Mouse (Mus musculus): ENCODE data around the gene Atm. TPM values are rescaled to one million over a fixed set of nuclear protein-coding genes. Genes with fewer than 3 reads are reported as not detected.

Gene Atm
- polyA plus RNA-seq, 1 experiment = 0.65 TPM

DNA sequence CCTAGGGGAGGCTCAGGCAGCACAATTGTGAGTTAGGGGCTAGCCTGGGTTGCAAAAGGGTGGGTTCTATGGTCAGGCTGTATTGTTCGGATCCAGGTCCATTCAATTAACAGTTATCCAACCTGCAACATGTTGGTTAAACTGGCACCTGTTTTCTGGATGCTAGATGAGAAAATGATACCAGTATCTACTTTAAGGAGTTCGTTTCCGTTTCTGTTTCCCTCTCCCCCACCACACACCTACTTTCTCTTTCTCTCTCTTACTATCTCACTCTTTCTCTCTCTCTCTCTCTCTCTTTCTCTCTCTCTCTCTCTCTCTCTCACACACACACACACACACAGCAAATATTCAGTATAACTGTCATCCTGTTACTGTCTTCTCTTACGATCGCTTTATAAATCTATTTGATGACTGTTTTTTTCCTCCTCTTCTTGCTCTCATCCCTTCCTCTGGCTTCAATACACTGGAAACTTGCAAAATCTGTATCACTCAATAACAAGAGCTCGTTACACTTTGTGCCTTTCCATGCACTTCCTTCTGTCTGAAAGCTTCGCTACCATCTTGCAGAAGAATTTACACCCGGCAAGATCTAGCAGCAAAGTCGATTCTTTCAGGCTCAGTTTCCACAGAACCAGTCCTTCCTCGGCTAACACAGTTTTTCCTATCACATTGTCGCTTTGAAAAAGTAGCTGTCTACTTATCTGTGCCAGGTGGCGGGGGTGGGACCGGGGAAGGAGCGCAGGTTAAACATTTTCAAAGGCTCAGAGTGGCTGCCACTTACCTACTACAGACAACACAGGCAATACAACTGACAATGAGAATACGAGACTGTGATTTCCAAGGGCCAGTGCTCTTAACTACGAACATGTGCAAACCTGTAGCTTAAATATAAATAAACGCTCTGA lies 872 bp downstream of the Atm start:
- peaks cover 4% of the 10 kb centered on the region; the same call in 1 of the 2 replicates for H3K4me1 ChIP-seq (ENCODE audit: control insufficient read depth, insufficient read depth, insufficient read length, low read length)
- TF ChIP-seq POLR2A (IDR thresholded peaks at IDR 0.05; ENCODE audit: low read depth, low read length) (no peak), CTCF (IDR thresholded peaks at IDR 0.05; ENCODE audit: extremely low read depth, insufficient read length, insufficient replicate concordance, low read depth, low read length) (no peak)
- peaks cover 3% of the 10 kb centered on the region; the same call in 1 of the 2 replicates for H3K36me3 ChIP-seq (ENCODE audit: control insufficient read depth, insufficient read depth, low read length)
- H3K27ac ChIP-seq (ENCODE audit: insufficient read depth, low read depth, low read length) = peak overlapping the region; percentile 76
- 3% methylated on average over 17 of the region's 17 CpGs for WGBS
- no peaks in the 10 kb centered on the region for H3K27me3 ChIP-seq (ENCODE audit: control insufficient read depth, insufficient read depth, low read length)
- H3K4me3 ChIP-seq (ENCODE audit: low read depth, low read length) = peak overlapping the region; percentile 82

DNA sequence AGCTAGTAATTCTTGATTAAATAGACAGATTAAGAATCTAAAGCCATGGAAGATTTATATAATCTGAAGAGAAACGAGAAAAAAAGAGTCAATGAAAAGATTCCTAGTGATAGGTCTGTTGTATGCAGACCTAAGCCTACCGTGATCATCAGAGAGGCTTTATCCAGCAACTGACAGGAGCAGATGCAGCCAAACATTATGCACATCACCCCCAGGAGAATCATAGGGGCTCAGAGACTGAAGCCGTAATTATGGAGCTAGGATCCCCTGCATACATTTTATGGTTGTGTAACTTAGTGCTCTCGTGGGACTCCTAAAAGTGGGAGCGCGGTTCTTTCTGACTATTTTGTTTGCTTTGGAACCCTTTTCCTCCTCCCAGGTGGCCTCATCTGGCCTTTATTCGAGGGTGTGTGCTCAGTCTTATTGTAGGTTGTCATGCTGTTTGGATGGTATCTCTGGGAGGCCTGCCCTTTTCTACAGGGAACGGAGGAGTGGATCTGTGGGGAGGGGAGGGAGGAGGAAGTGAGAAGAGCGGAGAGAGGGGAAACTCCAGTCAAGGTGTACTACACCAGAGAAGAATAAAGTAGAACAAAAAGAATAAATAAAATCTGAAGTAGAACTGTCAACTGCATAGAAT lies 19.0 kb downstream of the Atm start:
- H3K4me3 ChIP-seq (ENCODE audit: low read depth, low read length) = no peak overlapping the region
- no peak overlapping the region for H3K27ac ChIP-seq (ENCODE audit: insufficient read depth, low read depth, low read length)
- H3K4me1 ChIP-seq (ENCODE audit: control insufficient read depth, insufficient read depth, insufficient read length, low read length) = no peaks in the 10 kb centered on the region
- H3K27me3 ChIP-seq (ENCODE audit: control insufficient read depth, insufficient read depth, low read length) = no peaks in the 10 kb centered on the region
- TF ChIP-seq POLR2A (IDR thresholded peaks at IDR 0.05; ENCODE audit: low read depth, low read length) (no peak), CTCF (IDR thresholded peaks at IDR 0.05; ENCODE audit: extremely low read depth, insufficient read length, insufficient replicate concordance, low read depth, low read length) (no peak)
- H3K36me3 ChIP-seq (ENCODE audit: control insufficient read depth, insufficient read depth, low read length) = peaks cover 6% of the 10 kb centered on the region; the same call in 1 of the 2 replicates
- 40% methylated on average over 9 of the region's 9 CpGs for WGBS

DNA sequence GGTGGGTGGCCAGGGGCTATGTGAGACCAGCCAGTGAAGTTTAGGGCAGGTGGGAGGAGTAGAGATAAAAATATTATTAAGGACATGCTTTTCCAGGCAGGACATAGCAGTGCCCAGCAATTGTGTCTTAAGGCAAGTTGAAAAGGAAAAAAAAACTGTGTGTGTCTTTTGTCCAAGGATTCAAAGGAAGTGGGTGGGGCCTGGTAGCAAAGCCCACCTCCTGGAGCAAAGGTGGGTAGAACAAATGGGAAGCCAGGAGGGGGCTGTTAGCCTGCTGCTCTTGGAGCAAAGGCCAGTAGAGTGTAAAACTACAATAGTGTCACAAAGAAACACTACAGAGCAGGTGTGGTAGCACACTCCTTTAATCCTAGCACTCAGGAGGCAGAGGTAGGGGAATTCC lies 22.4 kb downstream of the Atm start:
- Histone ChIP-seq H3K4me1 (ENCODE audit: control insufficient read depth, insufficient read depth, insufficient read length, low read length) (no peaks in the 10 kb centered on the region), H3K27ac (ENCODE audit: insufficient read depth, low read depth, low read length) (no peak overlapping the region), H3K27me3 (ENCODE audit: control insufficient read depth, insufficient read depth, low read length) (no peaks in the 10 kb centered on the region), H3K4me3 (ENCODE audit: low read depth, low read length) (no peak overlapping the region), H3K36me3 (ENCODE audit: control insufficient read depth, insufficient read depth, low read length) (peaks cover 5% of the 10 kb centered on the region)
- TF ChIP-seq POLR2A (IDR thresholded peaks at IDR 0.05; ENCODE audit: low read depth, low read length) (no peak), CTCF (IDR thresholded peaks at IDR 0.05; ENCODE audit: extremely low read depth, insufficient read length, insufficient replicate concordance, low read depth, low read length) (no peak)

DNA sequence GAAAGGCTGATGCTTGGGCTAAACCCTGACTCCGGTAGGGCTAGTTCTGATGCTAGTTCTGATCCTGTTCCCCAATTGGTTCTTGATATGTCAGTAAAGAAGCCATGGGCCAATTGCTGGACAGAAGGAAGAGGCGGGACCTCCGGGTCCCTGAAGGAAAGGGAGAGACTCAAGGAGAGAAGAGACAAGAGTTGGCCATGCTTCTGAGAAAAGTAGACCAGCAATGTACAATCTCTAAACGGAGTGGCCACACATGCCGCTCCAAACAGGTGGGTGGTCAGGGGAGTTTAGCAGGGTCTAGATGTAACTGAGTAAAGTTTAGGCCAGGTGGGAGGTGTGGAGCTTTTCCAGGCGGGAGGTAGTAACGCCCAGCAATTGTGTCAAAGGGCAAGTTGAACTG lies 28.5 kb downstream of the Atm start:
- Histone ChIP-seq H3K27me3 (ENCODE audit: control insufficient read depth, insufficient read depth, low read length) (no peaks in the 10 kb centered on the region), H3K4me1 (ENCODE audit: control insufficient read depth, insufficient read depth, insufficient read length, low read length) (no peaks in the 10 kb centered on the region), H3K4me3 (ENCODE audit: low read depth, low read length) (no peak overlapping the region), H3K27ac (ENCODE audit: insufficient read depth, low read depth, low read length) (no peak overlapping the region), H3K36me3 (ENCODE audit: control insufficient read depth, insufficient read depth, low read length) (peaks cover 5% of the 10 kb centered on the region)
- TF ChIP-seq CTCF (IDR thresholded peaks at IDR 0.05; ENCODE audit: extremely low read depth, insufficient read length, insufficient replicate concordance, low read depth, low read length) (no peak), POLR2A (IDR thresholded peaks at IDR 0.05; ENCODE audit: low read depth, low read length) (no peak)
- 87% methylated on average over 7 of the region's 7 CpGs for whole genome bisulfite sequencing

DNA sequence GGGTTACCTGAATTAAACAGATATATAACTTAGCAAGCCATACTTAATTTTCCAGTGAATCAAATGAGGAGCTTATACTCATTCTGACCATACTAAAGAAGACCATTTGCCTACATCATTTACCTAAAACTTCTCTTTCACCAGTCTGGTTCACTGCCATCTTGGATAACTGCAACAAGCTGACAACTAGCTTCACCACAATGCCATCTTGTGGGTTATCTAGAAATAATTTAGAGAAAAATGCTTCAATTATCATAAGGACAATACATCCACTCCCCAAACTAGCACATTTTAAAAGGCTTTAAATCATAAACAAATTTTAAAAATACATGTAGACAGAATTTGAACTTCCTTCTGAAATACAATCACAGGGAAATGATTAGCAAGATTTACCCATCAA lies 50.7 kb downstream of the Atm start:
- Histone ChIP-seq H3K4me1 (ENCODE audit: control insufficient read depth, insufficient read depth, insufficient read length, low read length) (peaks cover 5% of the 10 kb centered on the region; the same call in 1 of the 2 replicates), H3K27ac (ENCODE audit: insufficient read depth, low read depth, low read length) (no peak overlapping the region), H3K27me3 (ENCODE audit: control insufficient read depth, insufficient read depth, low read length) (no peaks in the 10 kb centered on the region), H3K36me3 (ENCODE audit: control insufficient read depth, insufficient read depth, low read length) (peaks cover 22% of the 10 kb centered on the region), H3K4me3 (ENCODE audit: low read depth, low read length) (no peak overlapping the region)
- TF ChIP-seq CTCF (IDR thresholded peaks at IDR 0.05; ENCODE audit: extremely low read depth, insufficient read length, insufficient replicate concordance, low read depth, low read length) (no peak), POLR2A (IDR thresholded peaks at IDR 0.05; ENCODE audit: low read depth, low read length) (no peak)

DNA sequence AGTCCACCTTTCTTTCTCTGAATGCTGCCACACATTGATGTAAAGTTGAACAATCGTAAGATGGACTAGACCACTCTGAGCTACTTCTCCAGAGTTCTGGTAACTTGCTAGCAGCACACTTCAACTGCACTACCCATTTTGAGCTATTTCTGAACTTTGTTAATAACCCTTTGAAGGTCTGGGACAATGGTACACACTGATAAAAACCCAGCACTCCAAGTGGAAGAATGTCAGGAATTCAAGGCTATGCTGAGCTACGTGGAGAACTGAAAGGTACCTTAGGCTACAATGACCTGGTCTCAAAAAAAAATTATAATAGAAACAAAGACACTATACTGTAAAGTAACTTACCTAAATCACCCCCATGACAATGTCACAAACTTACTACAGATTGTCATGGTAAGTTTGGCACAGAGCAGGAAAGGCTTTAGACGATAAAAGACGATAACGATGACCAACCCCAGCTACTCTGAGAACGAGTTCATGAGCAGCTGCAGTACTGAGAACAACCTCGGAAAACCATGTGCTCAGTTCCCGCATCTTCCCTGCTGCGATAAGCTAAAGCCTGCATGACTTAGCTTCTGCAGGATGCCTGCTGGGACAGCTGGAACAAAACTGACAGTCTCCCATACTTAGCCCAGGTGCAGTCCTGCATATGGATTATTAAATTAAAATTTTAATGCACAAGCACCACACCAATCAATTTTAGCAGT lies 63.6 kb downstream of the Atm start:
- no peak overlapping the region for H3K4me3 ChIP-seq (ENCODE audit: low read depth, low read length)
- no peak for TF ChIP-seq CTCF (IDR thresholded peaks at IDR 0.05; ENCODE audit: extremely low read depth, insufficient read length, insufficient replicate concordance, low read depth, low read length)
- H3K27ac ChIP-seq (ENCODE audit: insufficient read depth, low read depth, low read length) = no peak overlapping the region
- H3K4me1 ChIP-seq (ENCODE audit: control insufficient read depth, insufficient read depth, insufficient read length, low read length) = no peaks in the 10 kb centered on the region
- peaks cover 14% of the 10 kb centered on the region for H3K36me3 ChIP-seq (ENCODE audit: control insufficient read depth, insufficient read depth, low read length)
- H3K27me3 ChIP-seq (ENCODE audit: control insufficient read depth, insufficient read depth, low read length) = no peaks in the 10 kb centered on the region
- WGBS = 84% methylated on average over 9 of the region's 9 CpGs

DNA sequence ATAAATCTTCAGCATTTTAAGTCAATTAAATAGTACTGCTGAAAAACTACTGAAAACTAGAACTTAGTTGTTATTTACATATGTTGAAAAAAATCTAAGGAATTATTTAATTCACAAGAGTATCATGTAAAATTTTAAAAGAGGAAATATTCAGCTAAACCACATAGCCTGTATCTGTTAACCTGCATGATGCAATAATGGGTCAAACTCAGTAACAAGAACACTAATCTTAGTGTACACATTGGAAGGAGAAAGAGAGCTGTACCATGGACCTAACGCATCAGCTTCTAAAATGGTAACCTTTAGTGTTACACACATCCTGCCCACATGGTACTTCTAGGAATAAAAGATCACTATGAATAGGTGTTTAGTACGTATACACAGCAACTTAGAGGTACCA lies 84.5 kb downstream of the Atm start:
- Histone ChIP-seq H3K4me1 (ENCODE audit: control insufficient read depth, insufficient read depth, insufficient read length, low read length) (no peaks in the 10 kb centered on the region), H3K36me3 (ENCODE audit: control insufficient read depth, insufficient read depth, low read length) (peaks cover 38% of the 10 kb centered on the region), H3K27me3 (ENCODE audit: control insufficient read depth, insufficient read depth, low read length) (no peaks in the 10 kb centered on the region), H3K27ac (ENCODE audit: insufficient read depth, low read depth, low read length) (no peak overlapping the region), H3K4me3 (ENCODE audit: low read depth, low read length) (no peak overlapping the region)
- no peak for TF ChIP-seq CTCF (IDR thresholded peaks at IDR 0.05; ENCODE audit: extremely low read depth, insufficient read length, insufficient replicate concordance, low read depth, low read length)
- no peak for TF ChIP-seq POLR2A (IDR thresholded peaks at IDR 0.05; ENCODE audit: low read depth, low read length)
- 92% methylated on average over 2 of the region's 2 CpGs for WGBS
